Mouse (Mus musculus): Measurements from ENCODE around the gene Ralgapa2.

- TF ChIP-seq POLR2A (IDR thresholded peaks at IDR 0.05; ENCODE audit: low read depth, low read length) (no peak), CTCF (IDR thresholded peaks at IDR 0.05; ENCODE audit: extremely low read depth, insufficient read depth, insufficient read length, insufficient replicate concordance) (no peak)
These were observed 148.7 kb downstream of the Ralgapa2 start for GRCm38 (mm10) chr2:146363483-146363882.
